Mouse (Mus musculus): ENCODE results near the gene Catsperg1. TPM values are rescaled to one million over a fixed set of nuclear protein-coding genes. Genes with fewer than 3 reads are reported as not detected.
A peak's percentile ranks its signal among the peaks of the same experiment; 100 is the strongest.

Catsperg1 gene
- polyA plus RNA-seq, 2 experiments = 0.84 to 3.1 TPM

DNA sequence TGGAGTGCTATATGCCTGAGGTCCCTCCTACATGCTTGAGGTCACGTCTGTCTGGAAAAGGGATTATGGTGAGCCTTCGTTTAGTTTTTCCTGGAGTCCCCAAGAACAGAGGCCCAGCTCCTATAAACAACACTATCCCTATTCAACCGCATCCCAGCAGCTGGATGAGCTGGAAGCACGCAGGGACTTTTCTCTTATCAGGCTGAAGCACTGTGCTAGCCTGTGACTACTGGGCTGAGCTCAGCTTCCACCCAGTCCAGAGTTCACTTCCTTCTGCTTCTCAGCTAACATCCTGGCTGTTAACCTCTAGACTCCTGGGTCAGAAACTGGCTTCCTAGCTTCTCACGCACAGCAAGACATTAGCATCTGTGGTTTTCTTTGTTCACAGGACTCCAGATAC, 40.0 kb upstream of the Catsperg1 start:
- Histone ChIP-seq H3K27ac (replicated peaks; ENCODE audit: low read depth, low read length) (no peak overlapping the region), H3K9me3 (ENCODE audit: control insufficient read depth, low read length) (no peaks in the 10 kb centered on the region), H3K4me1 (ENCODE audit: control insufficient read depth, insufficient read depth, low read length) (no peaks in the 10 kb centered on the region; the same call in 1 of the 2 replicates), H3K36me3 (ENCODE audit: control insufficient read depth, insufficient read depth, low read length) (peaks cover 5% of the 10 kb centered on the region; the same call in 1 of the 2 replicates), H3K9ac (ENCODE audit: low read depth, low read length, severe bottlenecking) (no peak overlapping the region), H3K27me3 (ENCODE audit: control insufficient read depth, insufficient read depth, low read length) (no peaks in the 10 kb centered on the region), H3K4me3 (replicated peaks; ENCODE audit: low read length) (no peak overlapping the region), H3K4me2 (replicated peaks; ENCODE audit: low read depth, low read length, severe bottlenecking) (no peak overlapping the region)
- ATAC-seq (ENCODE audit: low FRiP score, low read depth) (no peak), DNase-seq (ENCODE audit: low spot score) (no peak)
- no peak for TF ChIP-seq POLR2A (IDR thresholded peaks at IDR 0.05; ENCODE audit: borderline replicate concordance, extremely low read depth, insufficient read depth, insufficient read length)
- 52% methylated on average over 5 of the region's 5 CpGs for WGBS

DNA sequence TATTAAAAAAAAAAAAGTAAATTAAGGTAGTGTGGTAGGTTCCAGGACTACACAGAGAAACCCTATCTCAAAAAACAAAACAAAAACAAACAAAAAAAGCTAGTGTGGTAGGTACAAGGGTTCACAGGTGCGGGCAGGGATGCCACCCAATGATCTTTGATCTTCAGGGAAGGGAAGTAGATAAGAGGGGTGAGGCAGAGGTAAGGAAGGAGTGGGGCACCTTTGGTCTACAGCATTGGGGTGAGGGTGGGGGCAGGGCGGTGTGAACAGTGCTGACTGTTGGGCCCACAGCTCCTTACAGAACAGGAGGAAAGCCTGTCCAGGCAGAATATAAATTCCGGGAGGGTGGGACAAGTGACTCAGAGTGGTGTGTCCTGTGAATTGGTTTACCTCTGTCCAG, 37.3 kb upstream of the Catsperg1 start:
- peaks cover 3% of the 10 kb centered on the region for H3K4me1 ChIP-seq (ENCODE audit: control insufficient read depth, insufficient read depth, low read length)
- DNase-seq (ENCODE audit: low spot score) (no peak), ATAC-seq (ENCODE audit: low FRiP score, low read depth) (no peak)
- H3K27me3 ChIP-seq (ENCODE audit: control insufficient read depth, insufficient read depth, low read length) = no peaks in the 10 kb centered on the region
- no peak overlapping the region for H3K27ac ChIP-seq (replicated peaks; ENCODE audit: low read depth, low read length)
- H3K9me3 ChIP-seq (ENCODE audit: control insufficient read depth, low read length) = no peaks in the 10 kb centered on the region
- no peak for TF ChIP-seq POLR2A (IDR thresholded peaks at IDR 0.05; ENCODE audit: borderline replicate concordance, extremely low read depth, insufficient read depth, insufficient read length)
- H3K4me3 ChIP-seq (replicated peaks; ENCODE audit: low read length) = no peak overlapping the region
- H3K4me2 ChIP-seq (replicated peaks; ENCODE audit: low read depth, low read length, severe bottlenecking) = no peak overlapping the region
- no peak overlapping the region for H3K9ac ChIP-seq (ENCODE audit: low read depth, low read length, severe bottlenecking)
- WGBS = 67% methylated on average over 3 of the region's 3 CpGs
- H3K36me3 ChIP-seq (ENCODE audit: control insufficient read depth, insufficient read depth, low read length) = peaks cover 21% of the 10 kb centered on the region

DNA sequence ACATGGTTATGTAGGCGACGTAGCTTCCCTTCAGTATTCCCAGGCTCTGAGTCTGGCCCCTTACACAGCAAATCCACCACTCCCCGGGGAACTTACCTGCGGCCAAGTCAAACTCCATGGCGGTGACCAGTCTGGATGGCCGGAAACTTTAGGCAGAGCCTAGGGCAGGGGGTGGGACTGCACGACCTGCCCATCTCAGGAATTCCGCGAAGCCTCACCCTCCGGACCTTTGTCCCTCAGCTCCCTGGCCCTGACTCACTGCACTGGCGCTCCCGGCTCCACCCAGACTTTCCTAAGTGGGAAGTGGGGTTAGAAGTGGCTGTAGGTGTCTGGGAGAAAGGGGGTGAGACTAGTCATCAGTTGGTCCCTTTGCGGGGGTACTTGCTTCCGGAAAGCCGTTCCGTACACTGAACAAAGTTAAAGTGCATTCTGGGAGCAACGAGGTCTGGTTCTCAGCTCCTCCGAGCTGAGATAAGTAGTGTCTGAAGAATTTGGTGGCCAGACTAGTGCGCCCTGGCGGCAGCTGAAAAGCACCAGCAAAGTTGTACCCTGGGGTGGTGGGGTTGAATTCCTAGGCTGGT, 34.5 kb upstream of the Catsperg1 start, which contains the start of gene 2200002D01Rik:
Gene 2200002D01Rik (minus strand): TSS at position 206 of the 581 bp plus-strand sequence.
- Histone ChIP-seq H3K4me3 (replicated peaks; ENCODE audit: low read length) (peak within 1 kb of the TSS; percentile 19), H3K36me3 (ENCODE audit: control insufficient read depth, insufficient read depth, low read length) (peaks cover 42% of the 10 kb centered on the region), H3K4me2 (replicated peaks; ENCODE audit: low read depth, low read length, severe bottlenecking) (peak within 1 kb of the TSS; percentile 41), H3K9me3 (ENCODE audit: control insufficient read depth, low read length) (no peaks in the 10 kb centered on the region), H3K27ac (replicated peaks; ENCODE audit: low read depth, low read length) (no peak within 1 kb of the TSS), H3K27me3 (ENCODE audit: control insufficient read depth, insufficient read depth, low read length) (no peaks in the 10 kb centered on the region), H3K4me1 (ENCODE audit: control insufficient read depth, insufficient read depth, low read length) (peaks cover 3% of the 10 kb centered on the region; the same call in 1 of the 2 replicates), H3K9ac (ENCODE audit: low read depth, low read length, severe bottlenecking) (peak within 1 kb of the TSS; percentile 32; the same call in 1 of the 2 replicates)
- DNase-seq (ENCODE audit: low spot score) (no peak), ATAC-seq (ENCODE audit: low FRiP score, low read depth) (no peak)
- WGBS = 17% methylated on average over 20 of the region's 20 CpGs
- TF ChIP-seq POLR2A (IDR thresholded peaks at IDR 0.05; ENCODE audit: borderline replicate concordance, extremely low read depth, insufficient read depth, insufficient read length) = no peak

GRCm38 (mm10) chr7:29247706-29248105, 33.9 kb upstream of the Catsperg1 start:
- Histone ChIP-seq H3K36me3 (ENCODE audit: control insufficient read depth, insufficient read depth, low read length) (peaks cover 42% of the 10 kb centered on the region), H3K9ac (ENCODE audit: low read depth, low read length, severe bottlenecking) (peak overlapping the region; percentile 32; the same call in 1 of the 2 replicates), H3K27me3 (ENCODE audit: control insufficient read depth, insufficient read depth, low read length) (no peaks in the 10 kb centered on the region), H3K9me3 (ENCODE audit: control insufficient read depth, low read length) (no peaks in the 10 kb centered on the region), H3K27ac (replicated peaks; ENCODE audit: low read depth, low read length) (no peak overlapping the region), H3K4me3 (replicated peaks; ENCODE audit: low read length) (peak overlapping the region; percentile 19), H3K4me1 (ENCODE audit: control insufficient read depth, insufficient read depth, low read length) (peaks cover 3% of the 10 kb centered on the region; the same call in 1 of the 2 replicates), H3K4me2 (replicated peaks; ENCODE audit: low read depth, low read length, severe bottlenecking) (peak overlapping the region; percentile 41)
- DNase-seq (ENCODE audit: low spot score) (no peak), ATAC-seq (ENCODE audit: low FRiP score, low read depth) (no peak)
- WGBS = 20% methylated on average over 19 of the region's 19 CpGs
- TF ChIP-seq POLR2A (IDR thresholded peaks at IDR 0.05; ENCODE audit: borderline replicate concordance, extremely low read depth, insufficient read depth, insufficient read length) = no peak

DNA sequence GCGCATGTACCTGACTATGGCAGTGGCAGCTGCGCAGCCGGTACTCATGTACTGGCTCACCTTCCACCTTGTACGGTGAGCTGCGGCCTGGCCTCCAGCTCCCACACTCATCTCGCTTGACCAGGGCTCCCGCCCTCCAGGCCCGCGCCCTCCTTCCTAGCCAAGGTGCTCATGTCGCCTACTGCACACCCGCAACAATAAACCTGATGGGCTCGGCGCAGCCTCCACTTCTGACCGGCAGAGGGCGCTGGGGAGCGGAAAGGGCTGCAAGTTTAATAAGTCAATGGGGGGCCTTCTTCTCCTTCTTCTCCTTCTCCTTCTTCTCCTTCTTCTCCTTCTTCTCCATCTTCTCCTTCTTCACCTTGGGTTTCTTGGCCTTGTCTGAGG, 33.5 kb upstream of the Catsperg1 start:
- Histone ChIP-seq H3K4me1 (ENCODE audit: control insufficient read depth, insufficient read depth, low read length) (peaks cover 3% of the 10 kb centered on the region; the same call in 1 of the 2 replicates), H3K27ac (replicated peaks; ENCODE audit: low read depth, low read length) (no peak overlapping the region), H3K9ac (ENCODE audit: low read depth, low read length, severe bottlenecking) (peak overlapping the region; percentile 32; the same call in 1 of the 2 replicates), H3K4me2 (replicated peaks; ENCODE audit: low read depth, low read length, severe bottlenecking) (peak overlapping the region; percentile 41), H3K27me3 (ENCODE audit: control insufficient read depth, insufficient read depth, low read length) (no peaks in the 10 kb centered on the region), H3K4me3 (replicated peaks; ENCODE audit: low read length) (peak overlapping the region; percentile 19), H3K36me3 (ENCODE audit: control insufficient read depth, insufficient read depth, low read length) (peaks cover 42% of the 10 kb centered on the region), H3K9me3 (ENCODE audit: control insufficient read depth, low read length) (no peaks in the 10 kb centered on the region)
- 0 out of 2 replicates have a peak, but pooled peaks have one; percentile 16 for TF ChIP-seq POLR2A (IDR thresholded peaks at IDR 0.05; ENCODE audit: borderline replicate concordance, extremely low read depth, insufficient read depth, insufficient read length)
- no peak for DNase-seq (ENCODE audit: low spot score)
- WGBS = 26% methylated on average over 16 of the region's 16 CpGs
- peak; percentile 19; the same call in 1 of the 2 replicates for ATAC-seq (ENCODE audit: low FRiP score, low read depth)
